Mouse (Mus musculus) myocyte (in vitro differentiated cells): ENCODE results near the gene Ankra2.

Source experiments
- CEBPB ChIP-seq: IDR thresholded peaks from 2 replicates; pipeline ENCODE4 v1.6.1; 2011; ENCODE audit warnings: mild to moderate bottlenecking, moderate library complexity; ENCODE audit not compliant: poor library complexity, insufficient read depth, severe bottlenecking
- E2F4 ChIP-seq: IDR thresholded peaks from one replicate; pipeline ENCODE4 v1.6.1; 2011; ENCODE audit warnings: mild to moderate bottlenecking, control low read depth, moderate library complexity; ENCODE audit not compliant: insufficient read depth
- MAX ChIP-seq: IDR thresholded peaks from one replicate; pipeline ENCODE4 v1.6.1; 2011; ENCODE audit warnings: low read depth, mild to moderate bottlenecking, control low read depth
- MYOG ChIP-seq, 3 experiments: IDR thresholded peaks; one replicate each; pipeline ENCODE4 v1.6.1; 2011; ENCODE audit warnings: control low read depth in 2 of 3, low read depth in 2 of 3, mild to moderate bottlenecking in 2 of 3; ENCODE audit not compliant: insufficient read length in 2 of 3, control insufficient read depth in 1 of 3, insufficient read depth in 1 of 3
- POLR2A ChIP-seq: IDR thresholded peaks from one replicate; pipeline ENCODE4 v1.6.1; 2011; ENCODE audit warnings: low read depth, mild to moderate bottlenecking, control low read depth, moderate library complexity; ENCODE audit not compliant: insufficient read length
- POLR2AphosphoS2 ChIP-seq: IDR thresholded peaks from one replicate; pipeline ENCODE4 v1.6.1; 2011; ENCODE audit warnings: low read depth, control low read depth; ENCODE audit not compliant: insufficient read length
- REST ChIP-seq: IDR thresholded peaks from one replicate; pipeline ENCODE4 v1.6.1; 2011; ENCODE audit warnings: mild to moderate bottlenecking, control low read depth, moderate library complexity; ENCODE audit not compliant: insufficient read depth, insufficient read length
- TCF3 ChIP-seq: IDR thresholded peaks from one replicate; pipeline ENCODE4 v1.6.1; 2011; ENCODE audit warnings: low read depth, control low read depth; ENCODE audit not compliant: insufficient read length
- USF1 ChIP-seq: IDR thresholded peaks from one replicate; pipeline ENCODE4 v1.6.1; 2011; ENCODE audit warnings: low read depth, mild to moderate bottlenecking, control low read depth, moderate library complexity

GRCm38 (mm10) chr13:98226225-98226624, 36.6 kb upstream of the Ankra2 start:
- no peak for TF ChIP-seq POLR2AphosphoS2
- TF ChIP-seq POLR2A: no peak
- no peak for TF ChIP-seq MAX
- TF ChIP-seq CEBPB: no peak
- no peak for TF ChIP-seq E2F4
- TF ChIP-seq USF1: no peak
- no peak for TF ChIP-seq TCF3
- TF ChIP-seq MYOG (IDR thresholded peaks at IDR 0.05; ENCODE audit: control insufficient read depth in 1 of 3, insufficient read depth in 1 of 3, insufficient read length in 2 of 3, low read depth in 2 of 3): no peak
- no peak for TF ChIP-seq REST
